Mouse (Mus musculus): ENCODE results near the gene Slc1a5.

Slc1a5 gene

DNA sequence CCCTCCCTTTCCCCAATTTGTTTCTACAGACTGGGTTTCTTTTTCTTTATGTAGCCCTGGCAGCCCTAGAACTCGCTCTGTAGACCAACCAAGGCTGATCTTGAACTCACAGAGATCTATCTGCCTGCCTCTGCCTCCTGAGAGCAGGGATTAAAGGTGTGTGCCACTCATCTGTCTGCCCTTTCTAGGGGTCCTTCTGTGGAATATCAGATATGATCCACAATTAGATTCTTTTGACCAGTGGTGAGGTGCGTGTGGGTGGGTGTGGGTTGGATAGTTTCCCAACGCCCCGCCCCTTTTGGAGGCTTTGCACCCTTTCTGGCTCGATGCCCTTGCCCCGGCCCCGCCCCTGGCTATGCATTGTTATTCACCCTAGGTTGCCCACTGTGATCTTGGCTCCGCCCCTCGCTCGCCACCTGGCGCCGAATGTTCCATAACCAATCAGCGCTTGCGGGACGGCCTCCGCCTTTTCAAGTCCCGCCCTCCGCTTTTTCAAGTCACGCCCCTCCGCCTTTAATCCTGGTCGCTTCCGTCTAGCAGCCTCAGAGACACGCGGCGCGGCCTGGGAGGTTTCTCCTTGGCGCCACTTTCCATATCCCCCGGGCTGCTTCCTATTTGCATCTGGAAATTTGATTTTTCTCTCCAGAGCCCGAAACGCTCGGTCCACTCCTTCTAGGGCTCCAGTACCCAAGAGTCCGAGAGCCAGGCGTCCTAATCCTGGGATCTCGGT, at the start of gene Slc1a5:
Gene Slc1a5, plus strand, starts transcription at position 516 of the 730 bp plus-strand sequence.
- peak; percentile 88 to 92 for DNase-seq

- no peak for DNase-seq
Measured at GRCm38 (mm10) chr7:16731893-16732422, 49.2 kb upstream of the Slc1a5 start.

- peak; percentile 33 to 39 for DNase-seq
Measured at GRCm38 (mm10) chr7:16737606-16738072, 43.5 kb upstream of the Slc1a5 start.

DNA sequence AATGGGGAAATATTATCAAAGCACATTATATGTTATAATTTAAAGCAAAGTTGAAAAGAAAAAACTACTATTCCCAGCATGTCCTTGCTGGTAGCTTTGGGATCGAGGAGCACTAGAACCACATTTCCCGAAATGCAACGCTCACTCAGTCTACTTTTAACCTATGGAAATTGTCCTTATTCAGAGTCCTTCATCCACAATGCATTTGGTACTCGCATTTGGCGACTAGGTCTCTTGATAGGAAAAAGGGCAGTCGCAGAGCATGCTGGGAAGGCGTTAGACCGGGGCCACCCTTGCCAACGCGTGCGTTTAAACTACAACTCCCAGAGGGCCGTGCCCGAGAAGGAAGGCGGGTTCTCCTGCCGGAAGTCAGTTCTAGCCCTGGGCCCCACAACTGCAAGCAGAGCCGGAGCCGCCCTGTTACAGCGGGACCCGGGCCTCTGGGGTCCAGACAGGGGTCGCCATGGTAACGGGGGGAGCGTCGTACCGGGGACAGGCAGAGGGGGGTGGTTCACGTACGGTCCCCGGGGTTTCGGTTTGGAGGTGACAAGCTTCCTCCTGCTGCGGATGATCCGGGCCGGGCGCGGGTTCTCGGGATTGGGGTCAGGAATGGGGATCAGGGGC, 43.0 kb upstream of the Slc1a5 start, which contains the start of gene Ap2s1:
Gene Ap2s1, plus strand, starts transcription at position 338 of the 624 bp plus-strand sequence.
- DNase-seq, result peak; percentile 98 to 99

DNA sequence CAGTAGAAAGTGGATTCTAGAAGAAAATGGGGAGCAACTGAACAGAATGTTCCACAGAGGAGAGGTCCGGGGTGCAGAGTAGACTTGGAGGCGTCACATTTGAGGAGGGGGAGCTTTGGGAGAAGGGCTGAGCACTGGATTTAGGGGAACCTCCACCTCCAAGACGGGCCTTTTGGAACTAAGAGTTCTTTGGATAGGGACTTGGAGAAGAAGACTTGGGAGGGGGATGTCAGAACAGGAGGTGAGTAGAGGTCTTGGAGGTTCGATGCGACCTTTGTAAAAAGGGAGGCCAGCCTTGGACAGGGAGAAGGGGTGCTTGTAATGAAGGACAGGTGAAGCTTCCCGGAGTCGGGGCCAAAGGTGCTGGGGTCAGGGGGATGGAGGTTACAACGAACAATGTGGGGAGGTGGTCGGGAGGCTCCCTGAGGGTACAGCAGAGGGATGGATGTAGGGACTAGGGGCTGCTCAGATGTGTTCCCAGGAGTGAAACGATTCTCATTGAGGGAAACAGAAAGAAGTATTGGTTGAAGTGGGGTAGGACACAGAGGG, 42.0 kb upstream of the Slc1a5 start:
- DNase-seq, result no peak

DNA sequence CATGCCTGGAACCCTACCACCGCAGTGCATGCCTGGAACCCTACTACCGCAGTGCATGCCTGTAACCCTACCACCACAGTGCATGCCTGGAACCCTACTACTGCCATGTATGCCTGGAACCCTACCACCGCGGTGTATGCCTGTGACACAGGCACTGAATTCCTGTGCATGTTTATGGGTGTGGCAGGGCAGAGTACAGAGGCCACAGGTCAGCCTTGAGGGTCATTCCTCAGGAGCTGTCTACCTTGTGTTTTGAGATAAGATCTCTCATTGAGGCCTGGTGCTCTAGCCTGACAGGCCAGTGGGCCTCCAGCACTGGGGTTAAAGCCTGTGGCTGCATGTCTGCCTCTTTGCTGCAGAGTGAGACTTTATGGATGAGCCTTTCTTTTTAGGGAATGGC, 35.8 kb upstream of the Slc1a5 start:
- DNase-seq, result no peak

DNA sequence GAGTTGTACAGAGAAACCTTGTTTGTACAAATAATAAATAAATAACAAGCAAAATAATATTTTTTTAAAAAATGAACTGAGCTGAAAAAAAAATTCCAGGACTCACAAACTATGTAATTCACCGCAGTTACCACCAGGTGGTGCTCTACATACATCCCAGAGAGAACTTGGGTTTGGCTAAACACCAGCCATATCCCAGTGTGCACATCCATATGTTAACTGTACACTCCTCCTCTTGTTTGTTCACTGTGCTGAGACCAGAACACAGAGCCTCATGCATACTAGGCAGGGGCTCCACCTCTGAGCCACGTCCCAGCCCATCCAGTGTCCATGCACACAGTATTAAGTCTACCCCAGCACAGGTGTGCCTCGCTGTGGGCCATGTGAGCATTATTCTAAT, 35.0 kb upstream of the Slc1a5 start:
- DNase-seq, result peak; percentile 76 to 81

DNA sequence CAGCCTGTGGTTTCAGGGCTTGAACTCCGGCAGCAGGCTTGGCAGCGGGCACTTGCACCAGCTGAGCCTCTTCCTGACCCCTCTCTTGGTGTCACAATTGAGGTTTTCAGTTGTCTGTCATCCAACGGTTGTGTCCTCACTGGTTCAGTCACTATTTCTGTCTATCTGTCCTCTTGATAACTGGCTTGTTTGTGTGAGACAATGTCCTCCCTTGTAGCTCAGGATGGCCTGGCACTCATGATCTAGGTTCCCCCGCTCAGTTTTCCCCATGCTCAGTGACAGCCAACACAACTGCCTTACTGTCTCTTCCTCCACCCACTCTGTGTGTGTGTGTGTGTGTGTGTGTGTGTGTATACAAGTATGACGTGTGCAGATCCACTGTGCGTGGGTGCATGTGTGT, 33.5 kb upstream of the Slc1a5 start:
- DNase-seq, result no peak

DNA sequence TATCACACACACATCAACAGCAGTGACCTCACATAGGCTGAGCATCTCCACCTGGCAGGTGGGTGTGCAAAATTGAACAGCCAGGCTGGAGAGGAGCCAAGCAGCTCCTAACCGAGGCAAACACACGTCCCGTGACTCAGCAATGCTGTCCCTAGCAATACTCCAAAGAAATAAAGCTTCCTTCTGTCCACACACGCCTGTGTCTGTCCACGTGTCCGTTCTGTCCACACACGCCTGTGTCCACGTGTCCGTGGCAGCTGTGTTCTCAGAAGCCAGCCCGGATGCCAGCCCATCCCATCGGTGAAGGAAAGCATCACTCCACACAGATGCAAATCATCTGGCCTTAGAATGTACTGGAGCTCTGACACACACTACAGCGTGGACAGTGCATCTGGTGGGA, 29.1 kb upstream of the Slc1a5 start:
- DNase-seq, result no peak

DNA sequence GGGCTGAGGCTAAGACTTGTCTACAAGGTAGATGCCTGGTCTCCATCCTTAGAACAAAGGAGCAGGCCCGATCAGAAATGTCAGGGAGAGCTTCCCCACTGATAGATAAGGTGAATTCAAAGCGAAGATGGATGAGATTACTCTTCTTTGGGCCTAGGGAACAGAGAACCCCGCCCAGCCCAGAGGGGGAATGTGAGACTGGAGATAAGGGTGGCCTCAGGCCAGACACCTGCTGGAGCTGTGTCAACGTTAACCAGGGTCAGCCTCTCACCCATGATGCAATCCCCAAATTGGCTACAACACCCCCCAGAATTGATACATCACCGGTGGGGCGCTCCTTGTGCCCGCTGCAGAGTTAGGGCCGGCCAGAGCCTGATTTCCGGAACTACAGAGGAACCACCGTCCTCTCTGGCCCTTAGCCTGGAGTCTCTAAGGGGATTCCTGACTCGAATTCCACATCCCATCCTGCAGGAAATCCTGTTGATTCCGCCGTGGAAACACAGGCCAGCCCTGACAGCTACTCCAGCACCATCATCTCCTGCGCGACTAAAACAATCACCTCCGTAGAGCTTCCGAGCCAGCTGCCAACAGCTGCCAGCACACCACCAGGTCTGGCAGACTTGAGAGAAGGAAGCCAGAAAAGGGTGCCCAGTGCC, 25.6 kb upstream of the Slc1a5 start:
- no peak for DNase-seq

- no peak for DNase-seq
Measured at GRCm38 (mm10) chr7:16758872-16759574, 22.1 kb upstream of the Slc1a5 start.

DNA sequence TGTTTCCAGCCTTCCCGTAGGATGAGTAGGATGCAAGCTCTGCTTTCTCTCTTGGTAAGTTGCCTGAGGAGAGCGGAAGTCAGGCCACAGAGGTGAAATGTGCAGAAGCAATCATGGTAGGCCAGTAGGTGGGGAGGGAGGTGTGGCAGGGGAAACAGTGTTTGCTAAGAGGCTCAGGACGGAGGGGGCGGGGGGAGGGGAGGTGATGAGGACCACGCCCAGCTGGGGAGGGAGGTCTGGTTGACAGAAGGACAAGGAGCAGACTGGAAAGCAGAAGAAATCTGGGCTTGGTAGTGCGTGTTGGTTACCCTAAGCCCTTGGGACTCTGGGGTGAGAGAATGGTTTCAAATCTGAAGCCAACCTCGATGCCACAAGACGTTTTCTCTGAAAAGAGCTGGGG, 20.8 kb upstream of the Slc1a5 start:
- DNase-seq, result no peak

DNA sequence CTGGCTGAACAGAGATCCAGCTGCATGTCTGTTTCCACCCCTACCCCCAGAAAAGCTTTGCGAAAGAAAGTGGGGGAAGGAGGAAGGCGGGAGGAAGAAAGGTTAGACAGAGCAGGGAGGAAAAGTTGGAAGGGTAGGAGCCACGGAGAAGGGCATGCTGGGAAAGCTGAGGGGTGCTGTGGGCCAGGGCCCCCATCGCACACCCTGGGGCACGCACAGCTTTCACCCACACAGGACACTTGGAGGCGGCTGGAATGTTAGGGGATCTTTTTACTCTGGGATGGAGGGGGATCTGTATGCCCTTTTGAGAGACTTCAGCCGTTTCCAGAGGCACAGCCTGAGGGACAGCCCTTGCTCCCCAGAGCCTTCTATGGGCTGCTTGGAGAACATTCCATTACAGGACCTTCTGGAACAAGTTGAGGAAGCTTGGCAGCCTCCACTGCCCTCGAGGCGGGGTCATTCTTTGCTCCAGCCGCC, 20.1 kb upstream of the Slc1a5 start:
- DNase-seq, result peak in 1 of 2 experiments; percentile 9

GRCm38 (mm10) chr7:16761630-16762029, 19.5 kb upstream of the Slc1a5 start:
- DNase-seq, result no peak

DNA sequence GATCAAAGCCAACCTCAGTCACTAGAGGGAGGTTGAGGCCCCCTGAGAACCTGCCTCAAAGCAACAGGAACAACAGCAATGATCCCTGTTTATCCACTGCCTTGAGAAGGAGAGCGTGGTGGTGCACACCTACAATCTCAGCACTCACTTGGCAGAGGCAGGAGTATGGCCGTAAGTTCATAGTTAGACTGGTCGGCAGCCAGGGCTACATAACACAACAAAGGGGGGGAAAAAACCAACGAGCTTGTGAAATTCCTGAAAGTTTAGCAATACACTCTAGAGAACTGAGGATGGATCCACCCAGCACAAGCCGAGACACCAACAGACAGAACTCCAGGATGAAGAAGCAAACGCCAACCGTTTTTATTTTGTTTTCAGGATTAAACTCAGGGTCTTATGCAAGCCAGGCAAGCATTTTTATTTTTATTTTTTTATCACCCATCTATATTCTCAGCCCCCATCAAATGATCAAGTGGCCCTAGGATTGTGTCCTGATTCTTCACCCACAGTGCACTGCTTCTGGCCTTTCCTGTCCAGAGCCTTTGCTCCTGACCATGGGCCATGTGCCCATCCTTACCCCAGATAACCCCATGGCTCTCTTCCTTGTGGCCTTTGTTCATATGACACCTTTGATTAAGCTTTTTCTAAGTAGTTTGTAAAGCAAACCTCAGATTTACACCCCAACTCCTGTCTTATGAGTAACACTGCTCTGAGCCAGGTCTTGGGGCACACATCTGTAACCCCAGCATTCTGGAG, 17.5 kb upstream of the Slc1a5 start:
- DNase-seq, result no peak

GRCm38 (mm10) chr7:16766443-16766842, 14.7 kb upstream of the Slc1a5 start:
- DNase-seq, result no peak

DNA sequence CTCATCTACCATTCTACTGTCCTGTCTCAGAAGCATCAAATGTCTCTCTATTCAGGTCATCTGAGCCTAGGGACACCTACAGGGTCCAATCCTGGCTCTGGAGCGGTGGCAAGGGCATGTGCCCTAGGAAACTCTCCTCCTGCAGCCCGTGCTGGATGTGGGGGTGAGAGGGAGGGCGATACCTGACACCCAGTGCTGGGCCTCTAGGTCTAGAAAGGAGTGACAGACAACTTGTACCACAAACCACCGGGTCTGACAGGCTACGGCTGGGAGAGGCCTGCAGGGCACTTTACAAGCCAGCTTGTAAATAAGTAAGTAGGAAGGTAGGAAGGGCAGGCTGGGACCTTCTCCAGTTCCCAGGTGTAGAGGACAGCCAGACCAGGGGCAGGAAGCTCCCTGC, 5.3 kb upstream of the Slc1a5 start:
- no peak for DNase-seq

DNA sequence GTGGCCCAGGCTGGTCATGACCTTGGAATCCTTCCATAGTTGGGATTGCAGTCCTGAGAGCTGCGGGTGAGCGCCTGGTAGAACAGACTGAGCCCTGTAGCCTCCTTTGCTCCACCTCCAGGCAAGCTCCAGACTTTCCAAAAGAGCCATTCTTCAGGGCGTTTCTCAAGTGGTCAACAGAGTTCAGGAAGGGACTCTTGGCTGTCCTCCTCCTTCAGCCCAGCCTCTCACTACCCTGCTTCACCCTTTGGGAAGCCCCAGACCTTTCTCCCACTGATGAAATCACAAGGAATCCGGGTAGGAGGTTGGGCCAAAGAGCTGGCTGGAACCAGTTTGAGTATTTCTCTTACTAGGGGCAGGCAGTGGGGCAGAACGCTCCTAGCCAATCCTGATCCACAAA, 1.1 kb upstream of the Slc1a5 start:
- no peak for DNase-seq

DNA sequence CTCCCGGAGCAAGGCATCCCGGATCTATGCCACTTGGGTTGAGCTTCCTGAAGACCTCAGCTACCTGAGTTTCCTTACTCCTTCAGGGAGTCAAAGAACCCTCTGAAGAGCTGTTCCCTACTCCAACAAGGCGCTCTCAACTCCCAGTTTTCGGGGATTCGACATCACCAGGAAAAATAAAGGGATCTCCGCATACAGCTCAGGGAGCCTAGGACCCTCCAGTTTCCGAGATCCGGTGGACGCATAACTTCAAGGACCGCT, 345 bp downstream of the Slc1a5 start:
- DNase-seq, result no peak

GRCm38 (mm10) chr7:16781816-16782554, 845 bp downstream of the Slc1a5 start:
- DNase-seq, result peak; percentile 34 to 44

- DNase-seq, result no peak
Measured at GRCm38 (mm10) chr7:16782555-16783125, 1.5 kb downstream of the Slc1a5 start.

Measured in cerebellum, postnatal 10 days (tissue).